Mouse (Mus musculus): ENCODE measurements at regions not wholly inside any gene's neighbourhood (a gene's known extent, or its start where the extent isn't known, plus 50 kb on each side); places are given as distances from the start of the nearest gene placed in this dataset.

DNA sequence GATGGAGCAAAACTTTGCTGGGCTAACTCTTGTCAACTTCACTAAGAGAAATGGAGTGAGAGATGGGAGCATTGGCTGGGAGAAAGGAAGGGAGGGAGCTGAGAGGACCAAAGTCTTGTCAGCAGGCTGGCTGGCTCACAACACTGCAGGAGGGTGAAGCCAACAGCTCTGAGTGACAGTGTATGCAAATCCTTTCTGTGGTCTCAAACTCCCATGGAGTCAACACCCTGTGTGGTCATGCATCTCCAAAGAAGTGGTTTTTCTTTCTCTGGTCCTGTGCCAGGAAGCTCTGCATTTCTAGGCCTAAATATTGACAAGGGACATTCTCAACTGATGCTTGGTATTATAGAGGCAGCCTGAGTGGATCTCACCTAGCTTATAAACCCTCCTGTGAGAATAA, 194.9 kb upstream of the Krr1 start:
- DNase-seq (ENCODE audit: inconsistent age in 2 of 2, low spot score in 1 of 2), result no peak

- DNase-seq (ENCODE audit: inconsistent age in 2 of 2, low spot score in 1 of 2), result no peak
These were observed 194.4 kb upstream of the Krr1 start for GRCm38 (mm10) chr10:111778111-111778510.

- no peak for DNase-seq (ENCODE audit: inconsistent age in 2 of 2, low spot score in 1 of 2)
These were observed 192.5 kb upstream of the Krr1 start for GRCm38 (mm10) chr10:111779956-111780355.

DNA sequence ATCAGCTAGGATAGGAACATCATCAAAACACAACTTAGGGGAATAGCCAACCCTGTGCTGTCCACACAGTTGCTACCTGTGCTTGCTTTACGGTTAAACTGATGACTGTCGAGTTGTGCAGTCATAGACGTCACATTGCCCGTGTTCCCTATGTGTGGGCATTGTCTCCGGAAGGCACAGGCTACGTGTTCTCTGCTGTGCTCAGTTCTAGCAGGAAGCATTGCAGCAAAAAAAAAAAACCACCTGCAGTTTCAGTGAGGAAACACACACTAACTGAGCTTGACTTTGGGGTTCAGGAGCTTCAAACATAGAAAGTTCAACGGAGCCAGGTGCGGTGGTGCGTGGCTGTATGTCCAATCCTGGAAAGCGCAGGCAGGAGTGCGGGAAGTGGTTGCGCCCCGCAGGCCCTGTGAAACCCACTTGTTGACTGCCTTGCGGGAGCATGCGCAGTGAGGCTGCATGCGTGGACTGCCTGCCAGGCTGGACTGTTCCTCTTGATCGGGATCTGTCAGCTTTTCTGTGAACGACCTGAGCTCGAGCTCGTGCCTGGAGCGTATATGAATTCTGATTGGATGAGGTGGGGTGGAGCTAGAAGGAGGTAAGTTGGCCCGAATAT, 190.2 kb upstream of the Krr1 start:
- peak in 1 of 2 experiments; percentile 50 for DNase-seq (ENCODE audit: inconsistent age in 2 of 2, low spot score in 1 of 2)

GRCm38 (mm10) chr10:111783496-111783895, 189.0 kb upstream of the Krr1 start:
- DNase-seq (ENCODE audit: inconsistent age in 2 of 2, low spot score in 1 of 2), result no peak

DNA sequence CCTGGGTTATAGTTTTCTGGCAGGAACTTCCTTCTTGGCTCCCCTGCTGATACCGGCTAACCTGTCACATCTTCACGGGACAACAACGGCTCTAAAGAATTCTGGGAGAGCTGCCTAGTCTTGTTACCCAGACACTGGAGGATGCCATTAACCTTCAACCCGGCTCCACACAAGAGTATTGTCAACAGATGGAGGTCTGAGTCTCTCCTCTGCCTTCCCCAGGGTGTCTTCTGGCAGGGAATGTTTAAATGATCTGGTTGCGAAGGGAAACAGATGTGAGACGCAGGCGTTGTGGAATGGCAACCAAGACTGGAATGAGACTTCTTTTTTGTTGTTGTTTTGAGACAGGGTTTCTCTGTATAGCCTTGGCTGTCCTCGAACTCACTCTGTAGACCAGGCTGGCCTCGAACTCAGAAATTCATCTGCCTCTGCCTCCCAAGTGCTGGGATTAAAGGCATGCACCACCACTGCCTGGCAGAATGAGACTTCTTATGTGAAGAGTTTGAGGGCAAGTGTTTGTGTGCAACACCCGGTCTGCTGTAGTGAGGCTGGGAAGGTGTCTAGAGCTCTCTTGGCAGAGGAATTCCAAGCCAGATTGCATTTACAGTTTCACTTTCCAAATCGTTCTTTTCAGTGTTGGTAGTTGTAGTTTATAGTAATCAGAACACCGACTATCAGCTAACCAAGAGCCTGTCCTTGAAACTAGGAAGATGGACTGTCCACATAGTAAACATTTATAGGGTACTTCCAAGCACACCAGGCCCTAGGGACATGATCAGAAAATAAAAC, 188.2 kb upstream of the Krr1 start:
- DNase-seq (ENCODE audit: inconsistent age in 2 of 2, low spot score in 1 of 2), result no peak

DNA sequence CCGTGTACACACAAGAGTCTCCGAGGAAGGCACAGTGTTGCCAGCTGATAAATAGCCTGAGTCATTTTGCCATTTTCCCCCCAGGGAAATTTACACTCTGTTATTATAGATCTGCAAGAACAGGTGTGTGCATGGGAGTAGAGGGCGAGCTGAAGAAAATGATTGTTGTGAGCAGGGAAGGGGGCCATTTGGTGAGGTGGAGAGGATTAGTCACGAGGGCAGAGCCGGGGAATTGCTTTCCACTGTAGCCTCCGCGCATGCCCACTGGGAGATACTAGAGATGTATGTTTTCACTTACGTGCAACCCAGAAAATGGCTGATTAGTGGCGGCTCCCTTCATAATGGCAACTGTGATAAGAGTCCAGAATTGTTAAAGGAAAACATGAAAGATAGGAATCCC, 185.3 kb upstream of the Krr1 start:
- no peak for DNase-seq (ENCODE audit: inconsistent age in 2 of 2, low spot score in 1 of 2)

- DNase-seq (ENCODE audit: inconsistent age in 2 of 2, low spot score in 1 of 2), result no peak
These were observed 183.2 kb upstream of the Krr1 start for GRCm38 (mm10) chr10:111789264-111789663.

GRCm38 (mm10) chr10:111790911-111791310, 181.6 kb upstream of the Krr1 start:
- peak in 1 of 2 experiments; percentile 68 for DNase-seq (ENCODE audit: inconsistent age in 2 of 2, low spot score in 1 of 2)

DNA sequence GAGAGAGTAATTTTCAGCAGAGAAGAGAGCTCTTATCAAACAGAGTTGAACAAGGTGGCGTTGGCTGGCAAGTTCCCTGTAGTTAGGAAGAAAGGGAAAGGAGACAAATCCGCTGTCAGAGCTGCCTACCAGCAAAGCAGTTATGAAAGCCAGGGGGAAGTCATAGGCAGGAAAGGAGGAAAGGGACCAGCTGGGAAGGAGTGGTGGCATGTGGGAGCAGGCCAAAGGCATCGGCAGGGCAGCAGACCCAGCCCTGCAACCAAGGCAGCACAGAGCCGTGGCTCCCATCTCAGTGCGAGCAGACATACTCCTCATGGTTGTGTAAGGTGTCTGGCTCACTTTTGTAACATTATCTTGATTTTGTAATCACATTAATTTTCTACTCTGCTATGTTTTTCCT, 177.4 kb upstream of the Krr1 start:
- peak; percentile 29 to 83 for DNase-seq (ENCODE audit: inconsistent age in 2 of 2, low spot score in 1 of 2)

GRCm38 (mm10) chr10:111795756-111796155, 176.7 kb upstream of the Krr1 start:
- peak; percentile 77 to 92 for DNase-seq (ENCODE audit: inconsistent age in 2 of 2, low spot score in 1 of 2)

- no peak for DNase-seq (ENCODE audit: inconsistent age in 2 of 2, low spot score in 1 of 2)
These were observed 173.6 kb upstream of the Krr1 start for GRCm38 (mm10) chr10:111798851-111799281.

- DNase-seq (ENCODE audit: inconsistent age in 2 of 2, low spot score in 1 of 2), result no peak
These were observed 172.4 kb upstream of the Krr1 start for GRCm38 (mm10) chr10:111799850-111800589.

GRCm38 (mm10) chr10:111800590-111800935, 171.9 kb upstream of the Krr1 start:
- DNase-seq (ENCODE audit: inconsistent age in 2 of 2, low spot score in 1 of 2), result no peak

DNA sequence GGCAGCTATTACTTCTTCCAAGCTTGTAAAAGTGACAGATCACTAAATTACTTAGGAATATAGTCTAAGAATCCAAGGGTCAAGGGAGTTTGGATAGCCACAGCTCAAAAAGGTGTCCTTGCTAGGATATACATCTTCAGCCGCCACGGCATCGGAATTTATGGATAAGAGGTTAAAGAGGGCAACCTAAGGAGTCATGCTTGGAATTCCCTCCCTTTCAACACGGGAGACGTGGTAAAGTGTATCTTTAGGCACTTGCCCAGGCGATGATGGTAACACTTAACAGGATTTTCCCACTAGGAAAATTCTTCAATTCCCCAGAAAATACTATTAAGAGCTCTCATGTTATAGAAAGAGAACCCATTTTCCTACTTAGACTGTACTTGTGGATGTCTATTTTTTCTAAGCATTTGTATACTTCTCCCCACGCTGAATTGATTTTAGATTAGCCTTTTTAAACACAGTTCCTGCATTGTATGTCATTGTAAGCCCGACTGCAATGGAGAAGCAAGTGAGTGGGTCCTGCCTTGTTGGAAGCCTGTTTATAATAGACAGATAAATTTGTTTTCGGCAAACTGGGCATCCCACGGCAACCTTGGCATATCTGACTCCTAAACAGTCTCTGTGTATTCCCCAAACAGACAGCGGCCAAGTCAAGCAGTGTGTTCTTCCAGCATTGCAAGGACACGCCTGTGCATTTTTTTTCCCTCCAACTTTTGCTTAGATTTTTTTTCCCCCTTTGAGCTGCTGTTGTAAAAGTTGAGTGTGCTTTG, 171.3 kb upstream of the Krr1 start:
- peak; percentile 45 to 78 for DNase-seq (ENCODE audit: inconsistent age in 2 of 2, low spot score in 1 of 2)

- peak in 1 of 2 experiments; percentile 53 for DNase-seq (ENCODE audit: inconsistent age in 2 of 2, low spot score in 1 of 2)
These were observed 170.6 kb upstream of the Krr1 start for GRCm38 (mm10) chr10:111801794-111802359.

DNA sequence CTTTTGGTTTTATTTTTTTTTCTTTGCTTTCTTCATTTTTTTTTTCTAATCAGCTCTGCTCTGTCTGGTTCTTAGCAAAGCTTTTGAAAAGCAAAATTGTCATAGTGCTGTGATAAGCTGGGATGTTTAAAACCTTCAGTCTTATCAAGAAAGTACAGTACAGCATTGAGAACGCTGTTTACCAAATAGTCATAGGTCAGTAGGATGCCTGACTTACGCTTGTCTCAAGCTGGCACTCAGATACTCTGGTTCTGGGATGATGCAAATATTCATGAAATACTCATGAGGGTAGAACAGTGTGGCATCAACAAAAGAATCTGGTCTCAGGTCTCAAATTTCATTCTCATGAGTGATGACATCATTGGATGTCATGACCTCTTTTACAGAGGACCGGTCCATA, 166.1 kb upstream of the Krr1 start:
- no peak for DNase-seq (ENCODE audit: inconsistent age in 2 of 2, low spot score in 1 of 2)

- peak in 1 of 2 experiments; percentile 68 for DNase-seq (ENCODE audit: inconsistent age in 2 of 2, low spot score in 1 of 2)
These were observed 165.5 kb upstream of the Krr1 start for GRCm38 (mm10) chr10:111806916-111807315.

- peak; percentile 40 to 78 for DNase-seq (ENCODE audit: inconsistent age in 2 of 2, low spot score in 1 of 2)
These were observed 158.7 kb upstream of the Krr1 start for GRCm38 (mm10) chr10:111813736-111814135.

DNA sequence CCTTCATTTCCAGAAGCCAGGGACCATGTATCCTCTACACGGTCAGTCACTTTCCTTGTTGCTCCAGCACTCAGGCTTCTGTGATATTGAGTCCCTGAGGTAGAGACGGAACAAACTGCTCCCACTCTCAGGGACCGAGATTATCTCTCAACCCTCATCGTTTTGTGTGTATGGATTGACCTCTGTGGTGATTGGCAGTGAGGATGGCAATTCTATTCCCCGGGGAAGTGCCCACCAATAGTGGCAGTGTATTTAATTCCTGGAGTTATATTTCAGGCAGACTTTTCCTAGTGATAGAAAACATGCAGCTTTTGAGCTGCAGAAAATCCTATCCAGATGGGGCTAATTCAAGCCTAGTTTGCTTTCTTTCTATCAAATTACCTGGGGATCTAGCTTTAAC, 157.8 kb upstream of the Krr1 start:
- no peak for DNase-seq (ENCODE audit: inconsistent age in 2 of 2, low spot score in 1 of 2)

DNA sequence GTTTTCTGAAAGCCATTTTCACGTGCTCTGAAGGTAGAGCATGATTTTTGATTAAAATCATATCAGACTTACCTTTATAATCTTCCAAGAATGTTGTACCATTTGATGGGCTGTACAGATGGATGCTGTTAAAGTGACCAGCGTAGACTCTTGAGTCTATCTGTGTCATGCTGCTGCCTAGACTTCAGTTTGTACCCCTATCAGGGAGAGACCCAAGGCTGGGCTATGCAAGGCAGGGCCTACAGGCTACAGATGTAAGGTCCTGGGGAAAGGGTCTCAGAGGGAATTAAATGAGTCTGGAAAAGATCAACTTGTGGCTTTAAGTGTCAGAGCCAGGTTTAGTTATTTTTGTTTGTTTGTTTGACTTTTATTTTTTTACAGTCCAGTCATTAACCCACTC, 157.3 kb upstream of the Krr1 start:
- DNase-seq (ENCODE audit: inconsistent age in 2 of 2, low spot score in 1 of 2), result no peak

All from adrenal gland, adult (tissue).